Mouse (Mus musculus): ENCODE results near the gene Gucy2c. TPM values are rescaled to one million over a fixed set of nuclear protein-coding genes. Genes with fewer than 3 reads are reported as not detected.

The Gucy2c gene
- polyA plus RNA-seq, 1 experiment from 2014 or later = 2.5 TPM

DNA sequence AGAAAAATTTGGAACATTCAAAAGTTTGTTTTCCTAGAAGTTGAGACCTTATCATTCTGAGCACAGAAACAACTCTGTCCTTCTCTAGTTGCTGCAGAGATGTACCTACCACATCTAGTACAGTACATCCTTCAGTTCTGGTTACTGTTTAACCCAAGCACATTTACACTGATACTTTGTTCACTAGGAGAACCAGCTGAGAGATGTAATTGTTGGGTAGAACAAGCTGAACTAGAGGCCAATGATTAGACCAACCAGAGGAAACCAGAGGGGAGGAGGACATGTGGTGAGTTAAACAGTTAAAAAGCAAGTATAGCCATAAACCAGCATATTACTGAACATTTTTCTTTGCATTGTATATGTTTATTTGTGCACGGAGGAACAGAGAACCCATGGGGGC, 5.2 kb downstream of the Gucy2c start:
- ATAC-seq (ENCODE audit: low FRiP score, low TSS enrichment) = no peak
- TF ChIP-seq CTCF (IDR thresholded peaks at IDR 0.05; ENCODE audit: low read depth) (no peak), EP300 (optimal IDR thresholded peaks at IDR 0.05) (no peak)
- Histone ChIP-seq H3K9ac (ENCODE audit: low read length) (no peak overlapping the region), H3K9me3 (ENCODE audit: control insufficient read depth, low read length) (no peaks in the 10 kb centered on the region), H3K36me3 (ENCODE audit: control insufficient read depth, insufficient read depth, low read length) (no peaks in the 10 kb centered on the region), H3K4me1 (replicated peaks; ENCODE audit: control insufficient read depth, insufficient read depth) (no peaks in the 10 kb centered on the region), H3K4me2 (replicated peaks; ENCODE audit: low read depth) (no peak overlapping the region), H3K27ac (replicated peaks) (no peak overlapping the region), H3K4me3 (ENCODE audit: low read depth, low read length) (no peak overlapping the region), H3K27me3 (ENCODE audit: control insufficient read depth, insufficient read depth, low read length) (no peaks in the 10 kb centered on the region)
- no peak for DNase-seq (ENCODE audit: low spot score)
- WGBS = 74% methylated on average over 1 of the region's 1 CpGs

GRCm38 (mm10) chr6:136769859-136770258, 11.7 kb downstream of the Gucy2c start:
- Histone ChIP-seq H3K4me1 (replicated peaks; ENCODE audit: control insufficient read depth, insufficient read depth) (no peaks in the 10 kb centered on the region), H3K9me3 (ENCODE audit: control insufficient read depth, low read length) (no peaks in the 10 kb centered on the region), H3K36me3 (ENCODE audit: control insufficient read depth, insufficient read depth, low read length) (no peaks in the 10 kb centered on the region), H3K4me3 (ENCODE audit: low read depth, low read length) (no peak overlapping the region), H3K27ac (replicated peaks) (no peak overlapping the region), H3K4me2 (replicated peaks; ENCODE audit: low read depth) (no peak overlapping the region), H3K27me3 (ENCODE audit: control insufficient read depth, insufficient read depth, low read length) (no peaks in the 10 kb centered on the region), H3K9ac (ENCODE audit: low read length) (no peak overlapping the region)
- DNase-seq (ENCODE audit: low spot score) = no peak
- 72% methylated on average over 7 of the region's 7 CpGs for WGBS
- TF ChIP-seq EP300 (optimal IDR thresholded peaks at IDR 0.05) (no peak), CTCF (IDR thresholded peaks at IDR 0.05; ENCODE audit: low read depth) (no peak)
- ATAC-seq (ENCODE audit: low FRiP score, low TSS enrichment) = no peak

- Histone ChIP-seq H3K9me3 (ENCODE audit: control insufficient read depth, low read length) (no peaks in the 10 kb centered on the region), H3K4me2 (replicated peaks; ENCODE audit: low read depth) (no peak overlapping the region), H3K4me3 (ENCODE audit: low read depth, low read length) (no peak overlapping the region), H3K36me3 (ENCODE audit: control insufficient read depth, insufficient read depth, low read length) (no peaks in the 10 kb centered on the region), H3K27me3 (ENCODE audit: control insufficient read depth, insufficient read depth, low read length) (no peaks in the 10 kb centered on the region), H3K9ac (ENCODE audit: low read length) (no peak overlapping the region), H3K4me1 (replicated peaks; ENCODE audit: control insufficient read depth, insufficient read depth) (no peaks in the 10 kb centered on the region), H3K27ac (replicated peaks) (no peak overlapping the region)
- no peak for DNase-seq (ENCODE audit: low spot score)
- no peak for TF ChIP-seq EP300 (optimal IDR thresholded peaks at IDR 0.05)
- TF ChIP-seq CTCF (IDR thresholded peaks at IDR 0.05; ENCODE audit: low read depth) = no peak
- ATAC-seq (ENCODE audit: low FRiP score, low TSS enrichment) = no peak
- WGBS = 84% methylated on average over 8 of the region's 8 CpGs
Observed at GRCm38 (mm10) chr6:136769143-136769542, 12.4 kb downstream of the Gucy2c start.

DNA sequence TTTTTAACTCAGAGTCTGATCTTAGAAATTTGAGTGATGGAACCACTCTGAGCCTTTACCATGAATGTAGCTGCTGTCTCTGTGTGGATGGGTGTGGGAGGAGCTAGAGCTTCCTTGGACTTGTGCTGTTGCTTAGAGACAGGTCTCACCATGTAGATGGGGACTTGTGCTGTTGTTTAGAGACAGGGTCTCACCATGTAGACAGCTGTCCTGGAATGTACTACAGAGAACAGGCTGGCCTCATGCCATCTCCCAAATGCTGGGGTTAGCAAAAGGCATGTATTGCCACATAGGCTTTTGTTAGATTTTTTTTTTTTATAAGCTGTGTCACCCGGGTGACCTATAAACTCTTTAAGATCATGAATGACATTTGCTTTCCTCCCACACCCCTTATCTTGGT, 17.7 kb downstream of the Gucy2c start:
- Histone ChIP-seq H3K9ac (ENCODE audit: low read length) (no peak overlapping the region), H3K27ac (replicated peaks) (no peak overlapping the region), H3K27me3 (ENCODE audit: control insufficient read depth, insufficient read depth, low read length) (no peaks in the 10 kb centered on the region), H3K4me1 (replicated peaks; ENCODE audit: control insufficient read depth, insufficient read depth) (no peaks in the 10 kb centered on the region), H3K9me3 (ENCODE audit: control insufficient read depth, low read length) (no peaks in the 10 kb centered on the region), H3K36me3 (ENCODE audit: control insufficient read depth, insufficient read depth, low read length) (no peaks in the 10 kb centered on the region), H3K4me3 (ENCODE audit: low read depth, low read length) (no peak overlapping the region), H3K4me2 (replicated peaks; ENCODE audit: low read depth) (no peak overlapping the region)
- no peak for ATAC-seq (ENCODE audit: low FRiP score, low TSS enrichment)
- no peak for DNase-seq (ENCODE audit: low spot score)
- no peak for TF ChIP-seq CTCF (IDR thresholded peaks at IDR 0.05; ENCODE audit: low read depth)
- TF ChIP-seq EP300 (optimal IDR thresholded peaks at IDR 0.05) = no peak
- WGBS = 39% methylated on average over 1 of the region's 1 CpGs

DNA sequence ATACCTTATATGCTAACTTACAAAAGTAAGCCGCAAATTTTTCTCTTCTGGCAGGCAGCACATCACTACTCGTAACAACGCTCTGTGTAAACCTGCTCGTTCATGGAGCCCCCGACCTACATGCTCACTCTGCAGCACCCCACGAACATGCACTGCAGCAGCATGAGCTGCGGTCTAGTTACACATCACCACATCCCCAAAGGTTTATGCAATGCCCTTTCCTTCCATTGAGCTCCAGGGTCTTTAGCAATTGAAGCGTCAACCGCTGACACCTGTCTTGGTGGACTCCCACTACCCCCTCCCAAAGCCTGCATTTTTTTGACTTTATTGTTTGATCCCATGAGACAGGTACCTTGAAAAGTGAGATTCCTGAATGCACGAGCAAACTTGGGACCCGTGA, 31.0 kb downstream of the Gucy2c start:
- H3K4me1 ChIP-seq (replicated peaks; ENCODE audit: control insufficient read depth, insufficient read depth) = no peaks in the 10 kb centered on the region
- H3K36me3 ChIP-seq (ENCODE audit: control insufficient read depth, insufficient read depth, low read length) = no peaks in the 10 kb centered on the region
- H3K4me2 ChIP-seq (replicated peaks; ENCODE audit: low read depth) = no peak overlapping the region
- no peaks in the 10 kb centered on the region for H3K27me3 ChIP-seq (ENCODE audit: control insufficient read depth, insufficient read depth, low read length)
- no peak overlapping the region for H3K9ac ChIP-seq (ENCODE audit: low read length)
- H3K9me3 ChIP-seq (ENCODE audit: control insufficient read depth, low read length) = no peaks in the 10 kb centered on the region
- H3K27ac ChIP-seq (replicated peaks) = no peak overlapping the region
- 87% methylated on average over 11 of the region's 11 CpGs for WGBS
- no peak for TF ChIP-seq CTCF (IDR thresholded peaks at IDR 0.05; ENCODE audit: low read depth)
- no peak for TF ChIP-seq EP300 (optimal IDR thresholded peaks at IDR 0.05)
- H3K4me3 ChIP-seq (ENCODE audit: low read depth, low read length) = no peak overlapping the region
- DNase-seq (ENCODE audit: low spot score) = no peak
- no peak for ATAC-seq (ENCODE audit: low FRiP score, low TSS enrichment)

GRCm38 (mm10) chr6:136745586-136745985, 36.0 kb downstream of the Gucy2c start:
- 76% methylated on average over 5 of the region's 5 CpGs for WGBS
- DNase-seq (ENCODE audit: low spot score) = no peak
- no peaks in the 10 kb centered on the region for H3K27me3 ChIP-seq (ENCODE audit: control insufficient read depth, insufficient read depth, low read length)
- no peaks in the 10 kb centered on the region for H3K36me3 ChIP-seq (ENCODE audit: control insufficient read depth, insufficient read depth, low read length)
- no peak overlapping the region for H3K4me2 ChIP-seq (replicated peaks; ENCODE audit: low read depth)
- TF ChIP-seq CTCF (IDR thresholded peaks at IDR 0.05; ENCODE audit: low read depth) (no peak), EP300 (optimal IDR thresholded peaks at IDR 0.05) (no peak)
- no peak overlapping the region for H3K4me3 ChIP-seq (ENCODE audit: low read depth, low read length)
- no peaks in the 10 kb centered on the region for H3K4me1 ChIP-seq (replicated peaks; ENCODE audit: control insufficient read depth, insufficient read depth)
- no peak for ATAC-seq (ENCODE audit: low FRiP score, low TSS enrichment)
- no peaks in the 10 kb centered on the region for H3K9me3 ChIP-seq (ENCODE audit: control insufficient read depth, low read length)
- no peak overlapping the region for H3K9ac ChIP-seq (ENCODE audit: low read length)
- no peak overlapping the region for H3K27ac ChIP-seq (replicated peaks)

Data from stomach, postnatal 0 days (tissue).